In the genomic region with DNA sequence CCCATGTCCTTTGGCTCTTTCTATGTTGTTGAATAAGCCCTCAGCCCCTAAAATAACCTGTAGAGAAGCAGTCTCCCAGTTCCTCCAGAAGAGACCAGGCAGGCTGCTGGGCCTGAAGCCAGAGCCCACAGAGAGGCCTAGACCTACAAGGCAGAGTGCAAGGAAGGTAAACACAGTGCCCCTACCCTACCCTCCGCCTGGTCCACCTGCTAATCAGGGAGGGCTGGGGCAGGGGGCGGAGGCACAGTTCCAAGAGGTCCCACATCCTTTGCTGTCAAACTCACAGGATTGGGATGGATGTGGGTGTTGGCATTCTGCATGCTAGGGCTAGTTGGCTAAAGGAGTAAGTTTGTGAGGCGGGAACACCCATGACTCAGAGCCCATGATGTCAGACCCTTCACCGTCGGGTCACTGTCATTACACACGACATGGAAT, we compare ENCODE assay signal across 8 mouse cellular contexts. TPM values are rescaled to one million over a fixed set of nuclear protein-coding genes. Genes with fewer than 3 reads are reported as not detected.
DNase-seq lines count a peak whose midpoint lies in the region; ATAC-seq and TF ChIP-seq lines count a peak whose summit lies in the region.

No protein-coding gene starts in this region.

- peak; percentile 41 to 63 for DNase-seq in heart, adult 9 months (ENCODE audit: low spot score in 2 of 2)
- DNase-seq in heart, adult 8-10 months (ENCODE audit: low spot score) = no peak
- DNase-seq in Patski (ENCODE audit: low read depth, low spot score) = no peak
- DNase-seq in hindbrain, embryonic 10.5 days (ENCODE audit: low spot score) = no peak
- DNase-seq in frontal cortex, postnatal 10 days (ENCODE audit: low spot score in 2 of 2) = no peak
- no peak for DNase-seq in left cerebral cortex, postnatal 25 days (ENCODE audit: low spot score in 2 of 2)
- no peak for DNase-seq in thymus, postnatal 0 days (ENCODE audit: low spot score)

- peaks cover 17% of the 10 kb centered on the region for H3K4me1 ChIP-seq in hindbrain, embryonic 10.5 days (replicated peaks)

- no peaks in the 10 kb centered on the region for H3K36me3 ChIP-seq in hindbrain, embryonic 10.5 days
- no peaks in the 10 kb centered on the region for H3K36me3 ChIP-seq in macrophage (ENCODE audit: inconsistent target)

- ATAC-seq in Patski = peak; percentile 9

- CTCF ChIA-PET in Patski (lab: Charles Lee) = interaction anchor here (0.8 to 1.6 kb wide), 3 partner anchors 11 to 15 kb away, joined by 3 to 4 read pairs (median 3); no protein-coding TSS in a partner anchor

- intact Hi-C loops in left cerebral cortex, postnatal 25 days (cut with DNase I) = no loop called here

- TF ChIP-seq CTCF in Patski (IDR thresholded peaks at IDR 0.05) = no peak

- in situ Hi-C loops in Patski (cut with MboI; ENCODE audit: low pct_unique_long_range_greater_than_20kb) = loop anchor here (5.0 kb wide), 1 partner anchor 50 kb away; no protein-coding TSS in a partner anchor

- H3K9me3 ChIP-seq in hindbrain, embryonic 10.5 days = no peaks in the 10 kb centered on the region

- POLR2A ChIA-PET in Patski (lab: Charles Lee) = interaction anchor here (1.3 kb wide), 1 partner anchor 127 kb away, joined by 3 read pairs; no protein-coding TSS in a partner anchor

- peaks cover 51% of the 10 kb centered on the region for H3K79me2 ChIP-seq in macrophage (ENCODE audit: inconsistent target)

- peak overlapping the region; percentile 61; the same call in 1 of the 2 replicates for H3K4me3 ChIP-seq in hindbrain, embryonic 10.5 days
- peak overlapping the region; percentile 71 for H3K4me3 ChIP-seq in macrophage (ENCODE audit: inconsistent target)

- no peak overlapping the region for H3K27ac ChIP-seq in hindbrain, embryonic 10.5 days
- peak overlapping the region; percentile 95 for H3K27ac ChIP-seq in macrophage

- H3K27me3 ChIP-seq in Patski = no peaks in the 10 kb centered on the region
- H3K27me3 ChIP-seq in hindbrain, embryonic 10.5 days (ENCODE audit: insufficient read depth, poor library complexity, severe bottlenecking) = peaks cover 57% of the 10 kb centered on the region

- 40% methylated on average over 6 of the region's 6 CpGs for WGBS in hindbrain, embryonic 10.5 days
- WGBS in macrophage (ENCODE audit: missing documents) = 1% methylated on average over 6 of the region's 6 CpGs

RNA-seq across cellular contexts. Expression of gene Il6ra, which starts 0.9 kb away (rescaled TPM):
- 1 to 10 TPM; 2.8 to 4.3 (median 3.1) TPM for total RNA-seq in heart, adult 8-10 months (2022)
- polyA plus RNA-seq in Patski (2021) (2.6 TPM), macrophage (2018) (19.4 to 52.9 TPM (median 29.9 TPM) in 3 replicates)
- 0.52 and 1.5 TPM in 2 replicates for polyA plus RNA-seq in hindbrain, embryonic 10.5 days (2016; fragmentation: Nextera tagmentation; extraction: Ambion mirVana)
- total RNA-seq in macrophage (2018; cell fraction: chromatin; rRNA removed) = 10 to 100 TPM in 21 of 26 experiments, 1 to 10 TPM in 5; 1.8 to 69.3 (median 37.4) TPM
- total RNA-seq in macrophage (2018; cell fraction: cytosol; rRNA removed) = 10 to 100 TPM in 25 of 26 experiments, 1 to 10 TPM in 1; 9.7 to 75.5 (median 34.8) TPM
- total RNA-seq in macrophage (2018; cell fraction: nucleus; rRNA removed) = 100 to 1,000 TPM in 2 of 26 experiments, 10 to 100 TPM in 24; 11.0 to 113 (median 57.1) TPM
- total RNA-seq in left cerebral cortex, postnatal 25 days (2021) = 1 to 10 TPM; 4.7 to 5.0 TPM
- polyA plus RNA-seq in thymus, postnatal 0 days (2015; fragmentation: Nextera tagmentation; extraction: Ambion mirVana) = 4.1 and 4.2 TPM in 2 replicates

RNA-seq across cellular contexts. Expression of gene Atp8b2, which starts 51.2 kb away (rescaled TPM):
- total RNA-seq in heart, adult 8-10 months (2022) = 10 to 100 TPM; 14.5 to 17.8 (median 15.8) TPM
- polyA plus RNA-seq in Patski (2021) (52.0 TPM), macrophage (2018) (8.0 to 10.1 TPM (median 10.0 TPM) in 3 replicates)
- polyA plus RNA-seq in hindbrain, embryonic 10.5 days (2016; fragmentation: Nextera tagmentation; extraction: Ambion mirVana) = 13.7 and 14.5 TPM in 2 replicates
- total RNA-seq in macrophage (2018; cell fraction: chromatin; rRNA removed) = 100 to 1,000 TPM in 1 of 26 experiments, 10 to 100 TPM in 22, 1 to 10 TPM in 3; 5.4 to 106 (median 49.9) TPM
- 10 to 100 TPM in 15 of 26 experiments, 1 to 10 TPM in 11; 5.0 to 15.7 (median 10.8) TPM for total RNA-seq in macrophage (2018; cell fraction: cytosol; rRNA removed)
- total RNA-seq in macrophage (2018; cell fraction: nucleus; rRNA removed) = 10 to 100 TPM in 25 of 26 experiments, 1 to 10 TPM in 1; 9.4 to 81.2 (median 22.3) TPM
- 100 to 1,000 TPM in 1 of 2 experiments, 10 to 100 TPM in 1; 93.5 to 110 TPM for total RNA-seq in left cerebral cortex, postnatal 25 days (2021)
- 7.9 and 8.7 TPM in 2 replicates for polyA plus RNA-seq in thymus, postnatal 0 days (2015; fragmentation: Nextera tagmentation; extraction: Ambion mirVana)

Comparison
In these comparisons a context has a peak if more than half of its experiments do, and no peak if none do; other contexts are left out.
1. DNase-seq: peak in heart, adult 9 months (2 of 2); none in heart, adult 8-10 months (single experiment), Patski (single experiment), hindbrain, embryonic 10.5 days (single experiment), frontal cortex, postnatal 10 days (0 of 2), left cerebral cortex, postnatal 25 days (0 of 2) and thymus, postnatal 0 days (single experiment).